Mouse (Mus musculus) layer of hippocampus, adult 9-11 months (tissue): ENCODE measurements around the gene Gm9736.
"Not testable (repeated sequence)": the region's sequence is repeated elsewhere in the genome, so short reads cannot be mapped to it uniquely, and the experiment has no call there.

ENCODE experiments used
- DNase-seq: peaks from one replicate; pipeline ENCODE4 v3.0.0; 2022

Gm9736 gene

GRCm38 (mm10) chr10:77724855-77725254 lies 26.3 kb downstream of the Gm9736 start:
- DNase-seq: no peak

GRCm38 (mm10) chr10:77720299-77720698 lies 30.9 kb downstream of the Gm9736 start, which contains the start of gene Krtap12-1:
Krtap12-1 (plus strand) TSS chr10:77720599.
- not testable (repeated sequence) for DNase-seq

GRCm38 (mm10) chr10:77715507-77715906 lies 35.6 kb downstream of the Gm9736 start, which contains the start of gene Gm10142:
Gm10142 (plus strand) TSS chr10:77715807.
- no peak for DNase-seq

- no peak for DNase-seq
Observed at GRCm38 (mm10) chr10:77713734-77714133, 37.4 kb downstream of the Gm9736 start.

GRCm38 (mm10) chr10:77711157-77711556 lies 40.0 kb downstream of the Gm9736 start, which contains the start of gene Gm10024:
Gm10024 (plus strand) TSS chr10:77711457.
- DNase-seq: not testable (repeated sequence)

- no peak for DNase-seq
Observed at GRCm38 (mm10) chr10:77709831-77710230, 41.3 kb downstream of the Gm9736 start.

GRCm38 (mm10) chr10:77706326-77706725 lies 44.8 kb downstream of the Gm9736 start, which contains the start of gene Gm10272:
Gm10272 (plus strand) TSS chr10:77706626.
- no peak for DNase-seq
